Mouse (Mus musculus) embryonic facial prominence, embryonic 10.5 days (tissue): ENCODE measurements around the gene Spag8. TPM values are rescaled to one million over a fixed set of nuclear protein-coding genes. Genes with fewer than 3 reads are reported as not detected.
A peak's percentile ranks its signal among the peaks of the same experiment; 100 is the strongest.

Source experiments
- DNase-seq: peaks from one replicate; pipeline ENCODE4 v3.0.0-alpha.2; 2017; ENCODE audit warnings: low spot score
- H3K27ac ChIP-seq: fragments of 300-500 bp; sonication (generic); replicated peaks from 2 replicates; pipeline ENCODE4 v1.5.1; 2016; ENCODE audit warnings: mild to moderate bottlenecking
- H3K27me3 ChIP-seq: fragments of 300-500 bp; sonication (generic); replicated peaks from 2 replicates; pipeline ENCODE4 v1.6.1; 2016; ENCODE audit warnings: low read depth, mild to moderate bottlenecking; ENCODE audit not compliant: poor library complexity, severe bottlenecking
- H3K36me3 ChIP-seq: fragments of 300-500 bp; sonication (generic); replicated peaks from 2 replicates; pipeline ENCODE4 v1.6.1; 2016; ENCODE audit warnings: mild to moderate bottlenecking, moderate library complexity
- H3K4me1 ChIP-seq: fragments of 300-500 bp; sonication (generic); 2 replicates; pipeline ENCODE4 v1.6.1; 2016
- H3K4me3 ChIP-seq: fragments of 300-500 bp; sonication (generic); 2 replicates; pipeline ENCODE4 v1.5.1; 2016; ENCODE audit warnings: mild to moderate bottlenecking, moderate library complexity
- H3K9me3 ChIP-seq: fragments of 300-500 bp; sonication (generic); 2 replicates; pipeline ENCODE4 v1.6.1; 2016; ENCODE audit warnings: mild to moderate bottlenecking
- WGBS: fragments of 180-500 bp; shearing (Covaris S2); methylation state at CpG from one replicate; pipeline ENCODE4 v1.1.7; 2016; 5-methylcytosine and 5-hydroxymethylcytosine counted together
- polyA plus RNA-seq: library from polyadenylated mRNA; unstranded; fragments of >200 nt; fragmentation: Nextera tagmentation; extraction: Ambion mirVana; gene quantifications from 2 replicates; pipeline ENCODE4 v1.2.1, GENCODE M21; 2016

Spag8 gene
- 1.8 and 2.0 TPM in 2 replicates for polyA plus RNA-seq

DNA sequence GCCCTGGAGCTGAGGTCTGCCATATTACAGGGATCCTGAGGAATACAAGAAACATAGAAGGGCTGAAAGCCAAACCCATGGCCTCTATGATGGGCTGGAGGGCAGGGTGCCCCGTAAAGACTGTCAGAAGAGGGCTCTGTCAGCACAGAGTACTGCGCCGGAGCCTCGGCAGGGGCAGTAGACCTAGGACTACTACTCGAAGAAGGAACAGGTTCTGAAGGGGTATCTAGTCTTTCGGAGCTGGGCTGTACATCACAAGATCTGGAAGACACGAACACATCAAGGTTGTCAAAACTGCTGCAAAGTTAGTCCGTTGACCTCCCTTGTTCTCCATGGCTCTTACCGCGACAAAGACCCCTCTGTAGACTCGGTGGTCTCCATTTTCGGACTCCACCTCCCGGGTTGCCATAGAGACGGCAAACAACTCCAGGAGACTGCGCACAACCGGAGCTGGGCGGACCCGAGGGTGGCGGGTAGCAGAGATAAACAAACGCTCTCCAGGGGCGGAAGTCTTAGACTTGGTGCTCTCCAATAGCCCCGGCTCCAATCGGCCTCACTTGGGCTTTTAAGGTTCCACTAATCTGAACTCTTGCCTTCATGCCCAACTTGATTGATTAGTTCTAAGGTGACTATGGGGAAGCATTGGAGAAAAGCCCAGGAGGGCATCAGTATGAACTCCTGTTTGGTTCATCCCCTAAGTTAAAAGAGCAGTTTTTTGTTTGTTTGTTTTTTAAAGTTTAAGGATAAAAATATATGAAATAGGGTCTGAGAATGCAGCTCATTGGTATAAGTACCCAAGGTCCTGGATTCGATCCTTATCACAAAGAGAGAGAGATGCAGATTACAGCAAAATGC lies at the start of gene Spag8:
TSS of gene Spag8 (minus strand) at position 434 of the 855 bp plus-strand sequence.
- peak within 1 kb of the TSS; percentile 65 for H3K27ac ChIP-seq
- peak; percentile 79 for DNase-seq
- H3K4me1 ChIP-seq: peaks cover 30% of the 10 kb centered on the region
- H3K27me3 ChIP-seq: no peaks in the 10 kb centered on the region
- H3K36me3 ChIP-seq: peaks cover 16% of the 10 kb centered on the region
- WGBS: 17% methylated on average over 24 of the region's 24 CpGs
- peaks cover 10% of the 10 kb centered on the region; the same call in 1 of the 2 replicates for H3K9me3 ChIP-seq
- H3K4me3 ChIP-seq: peak within 1 kb of the TSS; percentile 52

DNA sequence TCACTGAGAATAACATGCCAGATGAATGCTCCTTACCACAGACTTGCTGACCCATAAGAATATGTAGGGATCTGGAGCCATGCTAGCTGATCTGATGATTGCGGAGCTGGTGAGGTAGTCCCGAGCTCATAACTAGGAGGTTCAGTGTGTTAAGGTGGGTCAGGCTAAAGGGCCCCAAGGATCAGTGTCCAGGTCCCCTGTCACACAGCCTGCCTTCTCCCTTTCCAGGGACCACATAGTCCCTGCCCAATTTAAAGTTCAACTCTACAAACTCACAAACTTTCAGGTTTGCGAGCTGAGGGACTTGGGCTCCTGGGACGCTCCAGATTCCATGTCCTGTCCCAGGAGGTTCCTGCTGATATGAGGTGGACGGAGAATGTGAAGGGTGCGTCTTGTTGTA lies 47.3 kb upstream of the Spag8 start, which contains the start of gene Olfr70:
TSS of gene Olfr70 (minus strand) at position 101 of the 400 bp plus-strand sequence.
- Histone ChIP-seq H3K9me3 (no peaks in the 10 kb centered on the region), H3K27ac (no peak within 1 kb of the TSS), H3K36me3 (no peaks in the 10 kb centered on the region), H3K4me1 (no peaks in the 10 kb centered on the region), H3K4me3 (no peak within 1 kb of the TSS), H3K27me3 (0 out of 2 replicates have a peak, but pooled peaks cover under 1% of the 10 kb centered on the region)
- WGBS: 87% methylated on average over 6 of the region's 6 CpGs
- DNase-seq: no peak

DNA sequence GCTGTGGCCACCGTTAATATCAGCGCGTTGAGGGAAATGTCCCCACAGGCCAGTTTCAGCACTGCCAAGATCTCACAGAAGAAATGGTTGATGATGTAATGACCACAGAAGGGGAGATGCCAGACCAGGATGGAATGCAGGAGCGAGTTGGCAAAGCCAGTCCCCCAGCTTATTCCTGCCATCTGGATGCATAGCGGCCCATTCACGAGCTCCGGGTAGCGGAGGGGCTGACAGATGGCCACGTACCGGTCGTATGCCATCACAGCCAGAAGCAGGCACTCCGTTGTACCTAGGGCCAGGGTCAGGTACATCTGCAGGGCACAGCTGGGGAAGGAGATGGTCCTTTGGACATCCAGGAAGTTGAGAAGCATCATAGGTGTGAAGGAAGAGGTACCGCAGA lies 43.2 kb upstream of the Spag8 start:
- Histone ChIP-seq H3K27me3 (no peaks in the 10 kb centered on the region), H3K9me3 (no peaks in the 10 kb centered on the region), H3K36me3 (no peaks in the 10 kb centered on the region), H3K27ac (no peak overlapping the region), H3K4me3 (no peak overlapping the region), H3K4me1 (0 out of 2 replicates have a peak, but pooled peaks cover 8% of the 10 kb centered on the region)
- WGBS: 93% methylated on average over 13 of the region's 13 CpGs
- no peak for DNase-seq

DNA sequence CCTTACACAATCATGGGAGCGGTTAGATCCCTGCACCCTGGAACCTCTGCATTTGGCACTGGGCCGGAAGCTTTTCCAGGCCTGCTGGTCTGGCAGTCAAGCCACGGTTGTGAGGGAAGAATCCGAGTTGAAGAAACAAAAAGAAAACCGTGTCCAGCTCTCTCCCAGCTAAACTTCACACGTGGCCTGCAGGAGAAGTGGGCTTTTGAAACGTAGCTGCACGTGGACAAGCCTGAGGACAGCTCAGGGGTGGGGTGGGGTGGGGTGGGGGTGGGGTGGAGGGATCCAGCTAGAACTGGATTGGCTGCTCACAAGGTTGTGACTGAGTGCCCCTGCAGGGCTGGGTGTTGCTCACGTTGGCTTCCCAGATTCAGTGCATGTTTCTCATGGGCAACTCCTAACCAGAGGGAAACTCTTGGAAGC lies 41.9 kb upstream of the Spag8 start:
- 36% methylated on average over 9 of the region's 9 CpGs for WGBS
- H3K4me3 ChIP-seq: no peak overlapping the region
- H3K27me3 ChIP-seq: no peaks in the 10 kb centered on the region
- no peaks in the 10 kb centered on the region; the same call in 1 of the 2 replicates for H3K36me3 ChIP-seq
- DNase-seq: no peak
- H3K9me3 ChIP-seq: no peaks in the 10 kb centered on the region
- H3K4me1 ChIP-seq: 0 out of 2 replicates have a peak, but pooled peaks cover 8% of the 10 kb centered on the region
- no peak overlapping the region; the same call in 1 of the 2 replicates for H3K27ac ChIP-seq

DNA sequence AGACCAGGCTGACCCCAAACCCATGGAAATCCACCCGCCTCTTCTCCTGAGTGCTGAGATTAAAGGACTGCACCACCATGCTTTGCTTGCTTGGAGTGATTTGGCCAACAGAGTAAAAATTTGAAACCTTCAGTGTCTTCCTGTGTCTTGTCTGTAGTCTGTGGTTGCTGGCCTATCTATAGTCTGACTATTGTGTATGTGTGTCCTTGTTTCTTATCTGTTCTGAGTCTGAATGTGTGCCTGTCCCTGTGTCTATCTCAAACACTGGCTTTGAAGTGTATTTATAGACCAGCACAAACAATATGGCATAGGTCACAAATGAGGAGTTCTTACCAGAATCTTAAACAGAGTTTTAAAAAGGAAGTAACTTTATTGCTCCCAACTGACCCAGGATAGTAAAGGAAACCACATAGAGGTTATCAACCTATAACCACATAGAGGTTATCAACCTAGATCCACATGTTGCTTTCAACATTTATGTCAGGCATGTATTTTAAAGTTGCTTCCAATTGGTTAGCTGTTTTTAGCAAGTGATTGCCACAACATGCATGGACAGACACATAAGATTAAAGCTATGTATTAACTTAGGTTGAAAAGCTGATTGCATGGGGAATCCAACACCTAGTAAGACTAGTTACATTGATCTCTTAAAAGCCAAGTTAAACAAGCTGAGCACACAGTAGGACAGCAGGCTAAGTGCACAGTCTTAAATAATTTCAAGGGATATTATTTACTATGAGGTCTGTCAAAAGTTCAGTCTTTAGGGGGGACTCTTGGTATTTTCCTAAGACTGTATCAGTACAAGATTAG lies 41.2 kb upstream of the Spag8 start:
- no peak overlapping the region for H3K4me3 ChIP-seq
- no peak overlapping the region; the same call in 1 of the 2 replicates for H3K27ac ChIP-seq
- H3K36me3 ChIP-seq: peaks cover 6% of the 10 kb centered on the region
- 0 out of 2 replicates have a peak, but pooled peaks cover 8% of the 10 kb centered on the region for H3K4me1 ChIP-seq
- no peaks in the 10 kb centered on the region for H3K9me3 ChIP-seq
- no peak for DNase-seq
- 77% methylated on average over 1 of the region's 1 CpGs for WGBS
- H3K27me3 ChIP-seq: no peaks in the 10 kb centered on the region

DNA sequence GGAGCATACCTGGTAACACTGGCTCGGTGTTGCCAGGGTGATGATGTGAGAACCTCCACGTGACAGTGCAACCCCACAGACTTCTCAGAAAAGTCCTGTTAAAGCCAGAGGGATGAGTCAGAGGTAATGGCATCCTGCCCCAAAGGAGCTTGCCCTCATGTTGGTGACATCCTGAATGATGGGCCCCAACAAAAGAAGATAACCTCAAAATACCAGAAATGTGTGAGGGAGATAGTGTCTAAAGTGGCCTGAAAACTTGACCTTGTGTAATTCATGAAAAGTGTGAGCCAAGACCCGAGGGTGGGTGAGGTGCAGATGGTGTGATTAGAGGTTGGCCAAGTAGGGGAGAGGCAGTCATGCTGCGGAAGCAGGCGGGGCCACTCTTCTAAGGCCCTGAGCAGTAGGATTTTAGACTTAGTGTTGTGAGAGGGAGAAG lies 40.4 kb upstream of the Spag8 start:
- Histone ChIP-seq H3K9me3 (no peaks in the 10 kb centered on the region), H3K36me3 (peaks cover 10% of the 10 kb centered on the region), H3K27me3 (no peaks in the 10 kb centered on the region), H3K4me3 (no peak overlapping the region), H3K4me1 (0 out of 2 replicates have a peak, but pooled peaks cover 8% of the 10 kb centered on the region), H3K27ac (no peak overlapping the region)
- DNase-seq: no peak
- WGBS: 87% methylated on average over 5 of the region's 5 CpGs

DNA sequence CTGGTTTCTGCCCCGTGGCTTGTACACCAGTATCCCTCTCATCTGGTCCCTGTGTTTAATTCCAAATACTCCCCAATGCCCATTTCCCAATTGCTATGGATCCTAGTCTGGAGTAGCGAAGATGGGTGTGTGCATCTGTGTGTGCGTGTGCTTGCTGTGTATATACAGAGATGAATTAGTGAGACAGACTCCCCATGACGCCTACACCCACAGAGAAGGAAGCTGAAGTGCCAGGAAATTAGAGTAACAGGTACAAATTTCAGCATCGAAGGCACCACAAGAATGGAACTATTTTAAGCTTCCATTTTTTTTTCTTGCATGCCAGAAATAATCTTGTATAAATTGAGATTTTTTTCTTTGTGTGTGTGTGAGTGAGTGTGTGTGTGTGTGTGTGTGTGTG lies 37.6 kb upstream of the Spag8 start:
- peaks cover 15% of the 10 kb centered on the region for H3K36me3 ChIP-seq
- DNase-seq: no peak
- no peak overlapping the region for H3K27ac ChIP-seq
- 0 out of 2 replicates have a peak, but pooled peaks cover 8% of the 10 kb centered on the region for H3K4me1 ChIP-seq
- WGBS: 83% methylated on average over 5 of the region's 5 CpGs
- no peaks in the 10 kb centered on the region for H3K9me3 ChIP-seq
- no peaks in the 10 kb centered on the region for H3K27me3 ChIP-seq
- H3K4me3 ChIP-seq: no peak overlapping the region

DNA sequence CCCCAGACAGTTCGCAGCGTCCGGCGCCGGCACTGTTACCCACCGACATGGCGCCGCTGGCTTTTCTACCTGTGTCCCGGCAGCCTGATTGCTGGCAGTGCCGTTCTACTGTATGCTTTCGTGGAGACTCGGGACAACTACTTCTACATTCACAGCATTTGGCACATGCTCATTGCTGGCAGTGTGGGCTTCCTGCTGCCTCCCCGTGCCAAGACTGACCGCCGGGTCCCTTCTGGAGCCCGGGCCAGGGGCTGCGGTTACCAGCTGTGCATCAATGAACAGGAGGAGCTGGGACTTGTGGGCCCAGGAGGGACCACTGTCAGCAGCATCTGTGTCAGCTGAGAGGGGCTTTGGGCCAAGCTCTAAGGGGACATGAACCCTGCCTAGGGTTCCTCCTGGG lies 36.6 kb upstream of the Spag8 start:
- Histone ChIP-seq H3K27me3 (no peaks in the 10 kb centered on the region), H3K36me3 (peaks cover 25% of the 10 kb centered on the region), H3K4me3 (no peak overlapping the region), H3K27ac (no peak overlapping the region), H3K4me1 (0 out of 2 replicates have a peak, but pooled peaks cover 2% of the 10 kb centered on the region), H3K9me3 (no peaks in the 10 kb centered on the region)
- WGBS: 93% methylated on average over 17 of the region's 17 CpGs
- DNase-seq: no peak

DNA sequence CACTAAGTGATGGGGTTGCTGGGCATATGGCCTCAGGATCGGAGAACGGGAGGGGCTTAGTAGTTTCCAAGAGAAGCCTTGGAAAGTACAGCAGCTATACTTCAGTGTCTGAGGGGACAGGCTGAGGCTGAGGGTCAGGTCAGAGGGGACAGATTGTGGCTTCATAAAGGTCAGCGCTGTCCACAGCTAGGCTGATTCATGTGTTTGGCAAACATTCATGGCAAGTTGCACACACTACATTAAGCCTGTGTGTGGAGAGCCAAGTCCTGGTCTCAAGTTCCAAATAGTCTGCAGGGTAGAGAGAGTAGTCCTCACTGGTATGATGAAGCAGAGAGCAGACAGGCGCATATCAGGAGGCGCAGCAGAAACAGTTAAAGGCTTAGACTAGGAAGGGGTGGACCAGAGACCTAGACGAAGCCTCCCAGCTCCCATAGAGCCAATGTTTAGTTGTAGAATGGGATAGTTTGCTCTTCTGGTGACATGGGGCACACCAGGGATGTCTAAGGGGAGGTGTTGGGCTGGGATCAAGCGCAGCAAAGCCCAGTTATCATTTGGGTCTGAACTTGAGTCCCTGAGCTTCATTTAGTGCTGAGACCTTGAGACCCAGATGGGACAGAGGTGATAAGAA lies 26.1 kb upstream of the Spag8 start:
- no peak for DNase-seq
- H3K36me3 ChIP-seq: peaks cover 50% of the 10 kb centered on the region
- no peak overlapping the region for H3K4me3 ChIP-seq
- no peaks in the 10 kb centered on the region for H3K27me3 ChIP-seq
- H3K4me1 ChIP-seq: no peaks in the 10 kb centered on the region
- no peaks in the 10 kb centered on the region for H3K9me3 ChIP-seq
- H3K27ac ChIP-seq: no peak overlapping the region
- WGBS: 87% methylated on average over 7 of the region's 7 CpGs

DNA sequence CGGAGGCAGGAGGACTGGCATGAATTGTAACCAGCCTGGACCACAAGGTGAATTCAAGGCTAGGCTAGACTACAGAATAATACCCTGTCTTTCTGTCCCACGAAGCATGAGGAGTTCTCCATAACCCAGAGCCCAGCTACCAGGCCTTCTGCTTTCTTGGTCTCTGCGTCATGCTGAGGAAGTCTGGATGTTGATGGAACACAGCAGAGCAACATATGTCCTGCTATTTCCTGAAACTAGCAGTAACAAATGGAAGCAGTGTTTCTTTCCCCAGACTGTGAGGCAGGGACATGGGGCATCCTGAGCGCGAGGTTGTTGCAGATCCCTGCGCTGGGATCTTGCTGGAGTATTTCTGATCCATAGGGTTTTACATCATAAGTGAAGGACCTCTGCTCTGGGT lies 25.1 kb upstream of the Spag8 start:
- Histone ChIP-seq H3K36me3 (peaks cover 57% of the 10 kb centered on the region), H3K27ac (no peak overlapping the region), H3K9me3 (no peaks in the 10 kb centered on the region), H3K4me3 (no peak overlapping the region), H3K4me1 (0 out of 2 replicates have a peak, but pooled peaks cover 1% of the 10 kb centered on the region), H3K27me3 (no peaks in the 10 kb centered on the region)
- 88% methylated on average over 6 of the region's 6 CpGs for WGBS
- DNase-seq: no peak

DNA sequence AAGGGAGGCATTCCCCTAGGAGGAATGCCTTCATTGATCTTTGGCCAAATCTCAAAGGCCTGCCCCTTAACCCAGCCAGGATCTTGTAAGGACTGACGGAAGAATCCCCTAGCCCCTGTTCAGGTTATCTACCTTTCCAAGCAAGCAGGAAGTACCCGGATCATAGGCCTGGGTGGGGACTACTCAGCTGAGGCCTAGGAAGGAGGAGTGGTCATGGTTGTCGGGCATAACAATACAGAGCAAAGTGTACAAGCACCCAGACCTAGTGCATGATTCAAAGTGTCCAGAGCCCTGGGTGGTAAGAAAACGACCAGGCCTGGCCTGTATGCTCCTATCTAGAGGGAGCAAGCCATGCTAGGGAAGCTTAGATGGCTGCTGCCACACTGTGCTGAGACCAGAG lies 22.2 kb upstream of the Spag8 start:
- 74% methylated on average over 4 of the region's 4 CpGs for WGBS

DNA sequence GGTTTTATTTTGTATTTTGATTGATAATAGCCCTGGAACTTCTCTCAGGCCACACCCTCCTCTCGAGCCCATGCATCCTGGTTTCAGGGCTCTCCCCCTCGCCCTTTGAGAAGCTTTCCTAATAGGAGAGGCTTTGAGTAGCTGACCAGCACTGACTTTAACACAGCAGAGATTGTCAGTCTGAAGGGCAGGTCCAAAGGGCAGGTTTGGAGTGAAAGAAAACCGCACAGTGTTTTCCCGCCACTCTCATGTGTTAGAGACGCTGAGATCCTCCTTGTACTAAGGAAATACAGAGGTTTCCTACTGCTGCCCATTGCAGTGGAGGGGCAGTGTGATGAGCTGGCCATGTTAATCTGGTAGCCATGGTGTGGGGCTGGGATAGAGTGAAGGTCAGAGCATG lies 21.6 kb upstream of the Spag8 start:
- H3K27ac ChIP-seq: no peak overlapping the region
- no peak for DNase-seq
- 71% methylated on average over 5 of the region's 5 CpGs for WGBS
- H3K9me3 ChIP-seq: no peaks in the 10 kb centered on the region
- no peak overlapping the region for H3K4me3 ChIP-seq
- peaks cover 15% of the 10 kb centered on the region for H3K27me3 ChIP-seq
- peaks cover 35% of the 10 kb centered on the region for H3K36me3 ChIP-seq
- peaks cover 28% of the 10 kb centered on the region for H3K4me1 ChIP-seq

More for the DNA sequence above, 22.2 kb upstream of the Spag8 start:
- Histone ChIP-seq H3K27me3 (peaks cover 10% of the 10 kb centered on the region), H3K9me3 (no peaks in the 10 kb centered on the region), H3K4me1 (peaks cover 22% of the 10 kb centered on the region), H3K4me3 (no peak overlapping the region), H3K36me3 (peaks cover 37% of the 10 kb centered on the region), H3K27ac (no peak overlapping the region)
- DNase-seq: no peak
